Mouse (Mus musculus) heart, postnatal 0 days (tissue): ENCODE measurements around the gene Kdm4b.

Experiments used
- CTCF ChIP-seq: IDR thresholded peaks from 2 replicates; pipeline ENCODE4 v1.5.1; 2016; ENCODE audit warnings: antibody characterized with exemption, control low read depth, low read depth
- EP300 ChIP-seq: IDR thresholded peaks from 2 replicates; pipeline ENCODE4 v1.6.1; 2016; ENCODE audit warnings: antibody characterized with exemption, low read depth

DNA sequence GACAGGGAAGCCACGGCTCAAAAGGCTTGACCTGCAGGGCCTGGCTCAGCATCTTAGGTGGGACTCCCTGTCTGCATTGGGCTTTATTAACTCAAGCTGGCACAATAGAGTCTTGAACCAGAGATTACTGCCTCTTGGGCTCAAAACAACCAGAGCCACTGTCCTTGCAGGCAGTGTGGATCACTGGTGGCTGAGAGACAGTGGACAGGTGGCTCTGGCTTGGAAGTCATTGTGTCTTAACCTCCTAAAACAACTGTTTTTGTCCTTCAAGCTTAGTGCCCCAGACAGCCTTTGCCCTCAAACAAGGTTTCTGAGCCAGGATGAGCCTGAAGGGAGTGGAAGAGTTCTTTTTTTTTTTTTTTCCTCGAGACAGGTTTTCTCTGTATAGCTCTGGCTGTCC, 19.5 kb downstream of the Kdm4b start:
- TF ChIP-seq CTCF: no peak
- no peak for TF ChIP-seq EP300
